Mouse (Mus musculus) 416B (cell line): ENCODE data around the gene Canx.
A peak's percentile ranks its signal among the peaks of the same experiment; 100 is the strongest.

ENCODE experiments used
- DNase-seq: peaks from one replicate; pipeline ENCODE4 v3.0.0; 2011; ENCODE audit warnings: low read depth

Gene Canx

GRCm38 (mm10) chr11:50333181-50333580 lies 7.7 kb upstream of the Canx start:
- DNase-seq = no peak

GRCm38 (mm10) chr11:50329378-50329777 lies 3.9 kb upstream of the Canx start:
- DNase-seq = no peak

GRCm38 (mm10) chr11:50328075-50328625 lies 2.7 kb upstream of the Canx start:
- DNase-seq = no peak

GRCm38 (mm10) chr11:50326302-50326966 lies 961 bp upstream of the Canx start:
- peak; percentile 60 for DNase-seq

- no peak for DNase-seq
These were observed 562 bp downstream of the Canx start for GRCm38 (mm10) chr11:50324751-50325471.

GRCm38 (mm10) chr11:50323843-50324242 lies 1.6 kb downstream of the Canx start:
- DNase-seq = no peak

- no peak for DNase-seq
These were observed 3.1 kb downstream of the Canx start for GRCm38 (mm10) chr11:50322345-50322744.

GRCm38 (mm10) chr11:50321239-50321638 lies 4.2 kb downstream of the Canx start:
- DNase-seq = no peak

GRCm38 (mm10) chr11:50319343-50319742 lies 6.1 kb downstream of the Canx start:
- peak; percentile 51 for DNase-seq

- DNase-seq = no peak
These were observed 12.7 kb downstream of the Canx start for GRCm38 (mm10) chr11:50312803-50313202.

- DNase-seq = no peak
These were observed 22.1 kb downstream of the Canx start for GRCm38 (mm10) chr11:50303406-50303805.

- peak; percentile 99 for DNase-seq
These were observed 33.1 kb downstream of the Canx start, which contains the start of gene Maml1 for GRCm38 (mm10) chr11:50292190-50292855. TSS of gene Maml1 (minus strand) at chr11:50292311.

- peak; percentile 52 for DNase-seq
These were observed 33.9 kb downstream of the Canx start for GRCm38 (mm10) chr11:50291321-50292165.

GRCm38 (mm10) chr11:50290486-50291225 lies 34.8 kb downstream of the Canx start:
- peak; percentile 50 for DNase-seq

- DNase-seq = peak; percentile 80
These were observed 39.0 kb downstream of the Canx start for GRCm38 (mm10) chr11:50286428-50286827.

- DNase-seq = no peak
These were observed 39.8 kb downstream of the Canx start for GRCm38 (mm10) chr11:50285696-50286095.

- no peak for DNase-seq
These were observed 40.2 kb downstream of the Canx start for GRCm38 (mm10) chr11:50285263-50285662.

GRCm38 (mm10) chr11:50280053-50280452 lies 45.4 kb downstream of the Canx start:
- DNase-seq = peak; percentile 53

- DNase-seq = no peak
These were observed 46.5 kb downstream of the Canx start for GRCm38 (mm10) chr11:50279005-50279404.

- no peak for DNase-seq
These were observed 47.8 kb downstream of the Canx start for GRCm38 (mm10) chr11:50277706-50278105.

GRCm38 (mm10) chr11:50277025-50277424 lies 48.4 kb downstream of the Canx start:
- no peak for DNase-seq
